Mouse (Mus musculus) heart, embryonic 11.5 days (tissue): ENCODE measurements around the gene Rin2. TPM values are rescaled to one million over a fixed set of nuclear protein-coding genes. Genes with fewer than 3 reads are reported as not detected.

Experiments used
- ATAC-seq: fragments of 200-750 bp; cut with Nextera tagmentation; replicated peaks from 2 replicates; pipeline ENCODE4 v1.8.0; 2017; ENCODE audit warnings: moderate library complexity; ENCODE audit not compliant: insufficient number of reproducible peaks, low FRiP score, low TSS enrichment
- H3K27ac ChIP-seq: fragments of 300-500 bp; sonication (generic); 2 replicates; pipeline ENCODE4 v1.5.1; 2014; ENCODE audit warnings: mild to moderate bottlenecking, low read depth, low read length
- H3K27me3 ChIP-seq: fragments of 300-500 bp; sonication (generic); 2 replicates; pipeline ENCODE4 v1.6.1; 2014; ENCODE audit warnings: mild to moderate bottlenecking, low read length, mixed read lengths; ENCODE audit not compliant: control insufficient read depth, insufficient read depth
- H3K36me3 ChIP-seq: fragments of 300-500 bp; sonication (generic); 2 replicates; pipeline ENCODE4 v1.6.1; 2014; ENCODE audit warnings: mild to moderate bottlenecking, low read length, moderate library complexity, mixed read lengths; ENCODE audit not compliant: control insufficient read depth, insufficient read depth
- H3K4me1 ChIP-seq: fragments of 300-500 bp; sonication (generic); 2 replicates; pipeline ENCODE4 v1.6.1; 2014; ENCODE audit warnings: low read length; ENCODE audit not compliant: control insufficient read depth, insufficient read depth
- H3K4me2 ChIP-seq: fragments of 300-500 bp; sonication (generic); 2 replicates; pipeline ENCODE4 v1.6.1; 2014; ENCODE audit warnings: mild to moderate bottlenecking, moderate library complexity
- H3K4me3 ChIP-seq: fragments of 300-500 bp; sonication (generic); 2 replicates; pipeline ENCODE4 v1.5.1; 2014; ENCODE audit warnings: low read depth, low read length
- H3K9ac ChIP-seq: fragments of 300-500 bp; sonication (generic); 2 replicates; pipeline ENCODE4 v1.6.1; 2014; ENCODE audit warnings: mild to moderate bottlenecking, low read depth, low read length, moderate library complexity
- H3K9me3 ChIP-seq: fragments of 300-500 bp; sonication (generic); replicated peaks from 2 replicates; pipeline ENCODE4 v1.6.1; 2016; ENCODE audit warnings: low read length; ENCODE audit not compliant: control insufficient read depth
- WGBS: fragments of 180-500 bp; shearing (Covaris S2); extraction: QIAGEN DNeasy Blood & Tissue Kit; methylation state at CpG from one replicate; pipeline ENCODE4 v1.1.7; 2014; ENCODE audit not compliant: insufficient replicate concordance; 5-methylcytosine and 5-hydroxymethylcytosine counted together
- polyA plus RNA-seq: library from polyadenylated mRNA; unstranded; fragments of >200 nt; fragmentation: Nextera tagmentation; extraction: Ambion mirVana; gene quantifications from 2 replicates; pipeline ENCODE4 v1.2.1, GENCODE M21; 2014

Gene Rin2
- polyA plus RNA-seq, 1 experiment from 2014 or later: 16.3 TPM

DNA sequence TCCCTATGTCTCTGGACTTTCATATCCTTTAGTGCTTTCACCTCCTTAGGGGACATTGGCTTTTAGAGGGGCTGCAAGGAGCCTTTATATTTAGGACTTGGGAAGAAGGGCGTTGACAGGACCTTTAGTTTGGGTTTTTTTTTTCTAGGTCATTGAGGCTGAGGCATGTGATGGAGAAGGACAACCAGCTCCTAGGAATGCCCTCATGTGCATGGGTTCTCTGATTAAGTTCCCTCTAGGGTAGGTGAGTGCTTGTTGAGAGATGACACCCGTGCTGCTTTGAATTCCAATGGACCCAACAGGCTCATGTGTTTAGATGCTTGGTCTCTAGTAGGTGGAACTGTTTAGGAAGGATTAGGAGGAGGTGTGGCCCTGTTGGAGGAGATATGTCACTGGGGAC is 1.9 kb downstream of the Rin2 start:
- Histone ChIP-seq H3K9ac (no peak overlapping the region), H3K4me1 (peaks cover 7% of the 10 kb centered on the region), H3K27me3 (no peaks in the 10 kb centered on the region), H3K4me3 (no peak overlapping the region), H3K27ac (no peak overlapping the region), H3K9me3 (no peaks in the 10 kb centered on the region), H3K4me2 (no peak overlapping the region), H3K36me3 (no peaks in the 10 kb centered on the region)
- WGBS: 73% methylated on average over 2 of the region's 2 CpGs
- ATAC-seq: no peak

DNA sequence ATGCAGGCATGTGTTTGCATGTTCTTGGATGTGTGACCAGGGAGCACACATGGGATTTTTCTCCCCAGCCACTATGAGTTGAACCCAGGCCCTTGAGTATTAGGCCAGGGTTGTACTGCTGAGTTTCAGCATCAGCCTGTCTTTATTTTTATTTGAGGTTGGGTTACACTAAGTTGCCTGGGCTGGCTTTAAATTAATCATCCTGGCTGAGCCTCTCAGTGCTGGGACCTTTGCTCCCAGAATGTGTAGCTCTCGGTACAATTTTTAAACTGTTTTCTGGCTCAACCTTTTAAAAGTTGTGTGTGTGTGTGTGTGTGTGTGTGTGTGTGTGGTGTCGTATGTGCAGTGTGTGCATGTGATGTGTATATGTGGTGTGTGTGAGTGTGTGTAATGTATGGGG is 5.1 kb downstream of the Rin2 start:
- ATAC-seq: no peak
- H3K4me2 ChIP-seq: no peak overlapping the region
- no peaks in the 10 kb centered on the region for H3K36me3 ChIP-seq
- WGBS: 78% methylated on average over 2 of the region's 2 CpGs
- H3K9me3 ChIP-seq: no peaks in the 10 kb centered on the region
- H3K27me3 ChIP-seq: no peaks in the 10 kb centered on the region
- H3K4me1 ChIP-seq: peaks cover 10% of the 10 kb centered on the region
- no peak overlapping the region for H3K27ac ChIP-seq
- no peak overlapping the region for H3K9ac ChIP-seq
- H3K4me3 ChIP-seq: no peak overlapping the region

- no peak overlapping the region for H3K27ac ChIP-seq
- no peaks in the 10 kb centered on the region for H3K36me3 ChIP-seq
- ATAC-seq: no peak
- WGBS: 71% methylated on average over 9 of the region's 9 CpGs
- H3K9me3 ChIP-seq: no peaks in the 10 kb centered on the region
- peaks cover 10% of the 10 kb centered on the region for H3K4me1 ChIP-seq
- no peak overlapping the region for H3K9ac ChIP-seq
- H3K4me2 ChIP-seq: no peak overlapping the region
- H3K4me3 ChIP-seq: no peak overlapping the region
- no peaks in the 10 kb centered on the region for H3K27me3 ChIP-seq
Observed at GRCm38 (mm10) chr2:145680762-145681161, 5.7 kb downstream of the Rin2 start.

- no peak for ATAC-seq
- WGBS: 74% methylated on average over 4 of the region's 4 CpGs
- no peaks in the 10 kb centered on the region for H3K27me3 ChIP-seq
- H3K4me1 ChIP-seq: peaks cover 7% of the 10 kb centered on the region; the same call in 1 of the 2 replicates
- no peaks in the 10 kb centered on the region for H3K36me3 ChIP-seq
- H3K9me3 ChIP-seq: no peaks in the 10 kb centered on the region
- no peak overlapping the region for H3K4me3 ChIP-seq
- no peak overlapping the region for H3K27ac ChIP-seq
- no peak overlapping the region for H3K9ac ChIP-seq
- no peak overlapping the region for H3K4me2 ChIP-seq
Observed at GRCm38 (mm10) chr2:145681626-145682025, 6.6 kb downstream of the Rin2 start.

- Histone ChIP-seq H3K36me3 (no peaks in the 10 kb centered on the region), H3K27me3 (no peaks in the 10 kb centered on the region), H3K4me2 (no peak overlapping the region), H3K27ac (peak overlapping the region; percentile 3; the same call in 1 of the 2 replicates), H3K4me3 (no peak overlapping the region), H3K9me3 (no peaks in the 10 kb centered on the region), H3K4me1 (peaks cover 7% of the 10 kb centered on the region; the same call in 1 of the 2 replicates), H3K9ac (no peak overlapping the region)
- WGBS: 24% methylated on average over 3 of the region's 3 CpGs
- ATAC-seq: 0 out of 2 replicates have a peak, but pooled peaks have one; percentile 9
Observed at GRCm38 (mm10) chr2:145682924-145683323, 7.9 kb downstream of the Rin2 start.

- no peaks in the 10 kb centered on the region for H3K9me3 ChIP-seq
- H3K4me3 ChIP-seq: no peak overlapping the region
- H3K27me3 ChIP-seq: no peaks in the 10 kb centered on the region
- H3K27ac ChIP-seq: 0 out of 2 replicates have a peak overlapping the region, but pooled peaks have one; percentile 35
- ATAC-seq: no peak
- WGBS: 66% methylated on average over 3 of the region's 3 CpGs
- H3K4me2 ChIP-seq: no peak overlapping the region
- H3K4me1 ChIP-seq: peaks cover 7% of the 10 kb centered on the region; the same call in 1 of the 2 replicates
- no peaks in the 10 kb centered on the region for H3K36me3 ChIP-seq
- H3K9ac ChIP-seq: no peak overlapping the region
Observed at GRCm38 (mm10) chr2:145683536-145683935, 8.5 kb downstream of the Rin2 start.

DNA sequence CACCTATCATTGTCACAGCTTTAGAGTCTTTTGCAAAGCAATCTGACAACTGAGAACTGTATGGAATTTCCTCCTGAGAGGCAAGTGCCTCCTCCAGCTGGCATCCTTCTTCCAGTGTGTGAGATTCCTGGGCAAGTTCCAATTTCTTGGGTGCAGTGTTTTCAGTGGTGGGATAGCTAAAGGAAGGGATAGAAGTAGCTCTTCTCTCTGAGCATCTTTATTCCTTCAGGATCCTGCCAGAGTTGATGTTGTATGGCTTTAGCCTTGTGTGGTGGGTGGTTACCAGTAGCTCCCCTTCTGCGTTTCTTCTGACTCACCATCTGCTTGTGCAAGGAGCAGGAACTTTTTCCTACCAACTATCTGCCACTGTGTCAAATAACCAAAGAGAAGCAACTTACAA is 9.1 kb downstream of the Rin2 start:
- no peaks in the 10 kb centered on the region for H3K36me3 ChIP-seq
- ATAC-seq: no peak
- H3K4me1 ChIP-seq: peaks cover 7% of the 10 kb centered on the region; the same call in 1 of the 2 replicates
- WGBS: 72% methylated on average over 1 of the region's 1 CpGs
- H3K9ac ChIP-seq: no peak overlapping the region
- H3K27me3 ChIP-seq: no peaks in the 10 kb centered on the region
- H3K4me2 ChIP-seq: no peak overlapping the region
- H3K9me3 ChIP-seq: no peaks in the 10 kb centered on the region
- H3K4me3 ChIP-seq: no peak overlapping the region
- no peak overlapping the region for H3K27ac ChIP-seq

- Histone ChIP-seq H3K9ac (no peak overlapping the region), H3K4me3 (no peak overlapping the region), H3K9me3 (no peaks in the 10 kb centered on the region), H3K4me2 (no peak overlapping the region), H3K4me1 (peaks cover 7% of the 10 kb centered on the region; the same call in 1 of the 2 replicates), H3K27me3 (no peaks in the 10 kb centered on the region), H3K27ac (no peak overlapping the region), H3K36me3 (no peaks in the 10 kb centered on the region)
- WGBS: 77% methylated on average over 8 of the region's 8 CpGs
- ATAC-seq: no peak
Observed at GRCm38 (mm10) chr2:145684891-145685290, 9.9 kb downstream of the Rin2 start.

DNA sequence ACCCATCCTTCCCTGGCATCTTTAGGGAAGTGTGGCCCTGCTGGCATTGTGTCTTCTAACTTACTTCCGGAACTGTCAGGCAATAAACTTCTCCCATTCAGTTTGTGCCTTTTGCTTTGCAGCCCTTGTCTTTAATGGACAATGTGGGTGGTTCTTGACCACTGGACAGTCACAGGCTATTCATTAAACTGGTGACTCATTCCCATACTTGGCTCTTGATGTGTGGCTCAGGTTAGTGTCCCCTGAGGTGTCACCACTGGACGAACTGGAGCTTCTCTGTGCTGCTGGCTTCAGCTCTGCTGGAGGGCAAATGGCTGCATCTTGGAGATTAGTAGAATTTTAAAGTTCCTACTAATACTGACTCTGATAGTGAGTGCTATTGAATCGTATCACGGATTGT is 11.0 kb downstream of the Rin2 start:
- no peak for ATAC-seq
- H3K36me3 ChIP-seq: no peaks in the 10 kb centered on the region
- no peaks in the 10 kb centered on the region for H3K9me3 ChIP-seq
- no peak overlapping the region for H3K4me3 ChIP-seq
- H3K4me2 ChIP-seq: no peak overlapping the region
- H3K4me1 ChIP-seq: peaks cover 7% of the 10 kb centered on the region; the same call in 1 of the 2 replicates
- H3K9ac ChIP-seq: no peak overlapping the region
- H3K27me3 ChIP-seq: no peaks in the 10 kb centered on the region
- WGBS: 79% methylated on average over 4 of the region's 4 CpGs
- no peak overlapping the region for H3K27ac ChIP-seq
